Mouse (Mus musculus) cortical plate, adult 2 months (tissue): ENCODE data around the gene Rnft1.

Source experiments
- CTCF ChIP-seq: fragments of 200-500 bp; IDR thresholded peaks from 2 replicates; pipeline ENCODE4 v1.5.1; 2011; ENCODE audit warnings: mild to moderate bottlenecking, control low read depth, low read length; ENCODE audit not compliant: insufficient read depth; ENCODE audit errors: extremely low read depth
- POLR2A ChIP-seq: fragments of 200-500 bp; IDR thresholded peaks from 2 replicates; pipeline ENCODE4 v1.6.1; 2011; ENCODE audit warnings: mild to moderate bottlenecking, low read length, control low read depth; ENCODE audit not compliant: insufficient read depth; ENCODE audit errors: extremely low read depth

- TF ChIP-seq POLR2A (no peak), CTCF (no peak)
Observed at GRCm38 (mm10) chr11:86547412-86547811, 63.0 kb downstream of the Rnft1 start.
